Mouse (Mus musculus) NIH3T3 (cell line): ENCODE results near the gene Naa10.

Source experiments
- DNase-seq: peaks from one replicate; pipeline ENCODE4 v3.0.0-alpha.2; 2012; ENCODE audit warnings: low read depth

The Naa10 gene

GRCm38 (mm10) chrX:73914827-73915703, 6.7 kb downstream of the Naa10 start:
- DNase-seq = peak; percentile 95

GRCm38 (mm10) chrX:73911588-73911987, 10.2 kb downstream of the Naa10 start:
- DNase-seq = no peak

- DNase-seq = no peak
Observed at GRCm38 (mm10) chrX:73911156-73911555, 10.6 kb downstream of the Naa10 start.

- no peak for DNase-seq
Observed at GRCm38 (mm10) chrX:73910451-73910850, 11.3 kb downstream of the Naa10 start.

GRCm38 (mm10) chrX:73910049-73910448, 11.7 kb downstream of the Naa10 start:
- DNase-seq = no peak

GRCm38 (mm10) chrX:73897959-73898358, 23.8 kb downstream of the Naa10 start:
- DNase-seq = no peak

- peak; percentile 67 for DNase-seq
Observed at GRCm38 (mm10) chrX:73895719-73896118, 26.0 kb downstream of the Naa10 start, which contains the start of gene L1cam. Gene L1cam, minus strand, starts transcription at chrX:73896105.

GRCm38 (mm10) chrX:73892833-73893232, 28.9 kb downstream of the Naa10 start:
- no peak for DNase-seq

GRCm38 (mm10) chrX:73891551-73892152, 30.1 kb downstream of the Naa10 start, which contains the start of gene Avpr2:
Gene Avpr2, plus strand, starts transcription at chrX:73892102.
- DNase-seq = no peak

- peak; percentile 35 for DNase-seq
Observed at GRCm38 (mm10) chrX:73881463-73881862, 40.3 kb downstream of the Naa10 start.

GRCm38 (mm10) chrX:73881036-73881427, 40.7 kb downstream of the Naa10 start:
- DNase-seq = no peak

- no peak for DNase-seq
Observed at GRCm38 (mm10) chrX:73880194-73881035, 41.3 kb downstream of the Naa10 start.

GRCm38 (mm10) chrX:73877014-73877413, 44.7 kb downstream of the Naa10 start:
- DNase-seq = no peak

- DNase-seq = peak; percentile 26
Observed at GRCm38 (mm10) chrX:73875881-73876280, 45.9 kb downstream of the Naa10 start.

GRCm38 (mm10) chrX:73871956-73872355, 49.8 kb downstream of the Naa10 start:
- DNase-seq = no peak

GRCm38 (mm10) chrX:73871474-73871873, 50.3 kb downstream of the Naa10 start:
- DNase-seq = no peak

- DNase-seq = peak; percentile 62
Observed at GRCm38 (mm10) chrX:73869334-73869733, 52.4 kb downstream of the Naa10 start.

GRCm38 (mm10) chrX:73867852-73868251, 53.9 kb downstream of the Naa10 start:
- DNase-seq = no peak

- no peak for DNase-seq
Observed at GRCm38 (mm10) chrX:73867256-73867655, 54.5 kb downstream of the Naa10 start.
